Mouse (Mus musculus) thymus, adult 2 months (tissue): Measurements from ENCODE around the gene Cd79a. TPM values are rescaled to one million over a fixed set of nuclear protein-coding genes. Genes with fewer than 3 reads are reported as not detected.

Source experiments
- DNase-seq: peaks from one replicate; pipeline ENCODE4 v3.0.0; 2021
- H3K27ac ChIP-seq: fragments of 200-500 bp; 2 replicates; pipeline ENCODE4 v1.5.1; 2012; ENCODE audit warnings: low read length, control low read depth; ENCODE audit not compliant: control insufficient read depth, insufficient read depth
- H3K27me3 ChIP-seq: fragments of 200-500 bp; 2 replicates; pipeline ENCODE4 v1.6.1; 2012; ENCODE audit warnings: mild to moderate bottlenecking, low read length, moderate library complexity, mixed read lengths; ENCODE audit not compliant: control insufficient read depth, insufficient read depth
- H3K36me3 ChIP-seq: fragments of 200-500 bp; 2 replicates; pipeline ENCODE4 v1.6.1; 2012; ENCODE audit warnings: mild to moderate bottlenecking, low read length, moderate library complexity; ENCODE audit not compliant: control insufficient read depth, insufficient read depth
- H3K4me1 ChIP-seq: fragments of 200-500 bp; replicated peaks from 2 replicates; pipeline ENCODE4 v1.6.1; 2012; ENCODE audit warnings: low read length; ENCODE audit not compliant: control insufficient read depth, insufficient read depth
- H3K4me3 ChIP-seq: fragments of 200-500 bp; 2 replicates; pipeline ENCODE4 v1.5.1; 2012; ENCODE audit warnings: mild to moderate bottlenecking, low read length, control low read depth, moderate library complexity; ENCODE audit not compliant: control insufficient read depth, insufficient read depth
- CTCF ChIP-seq: fragments of 200-500 bp; IDR thresholded peaks from 2 replicates; pipeline ENCODE4 v1.5.1; 2012; ENCODE audit warnings: mild to moderate bottlenecking, control low read depth, low read length, moderate library complexity, borderline replicate concordance; ENCODE audit not compliant: control insufficient read depth, poor library complexity, insufficient read depth; ENCODE audit errors: extremely low read depth
- POLR2A ChIP-seq: fragments of 200-500 bp; IDR thresholded peaks from 2 replicates; pipeline ENCODE4 v1.6.1; 2012; ENCODE audit warnings: mild to moderate bottlenecking, low read length, control low read depth, moderate library complexity; ENCODE audit not compliant: control insufficient read depth, poor library complexity, insufficient read depth; ENCODE audit errors: extremely low read depth
- WGBS: fragments of 180-500 bp; shearing (Covaris S2); methylation state at CpG from one replicate; pipeline ENCODE4 v1.1.7; 2018; 5-methylcytosine and 5-hydroxymethylcytosine counted together
- polyA plus RNA-seq: library from polyadenylated mRNA; depleted of rRNA; stranded (reverse); fragments of >200 nt; gene quantifications from 2 replicates; pipeline ENCODE4 v1.2.3, GENCODE M21; 2012

The Cd79a gene
- polyA plus RNA-seq, 1 experiment: 38.2 TPM

- Histone ChIP-seq H3K4me3 (peak overlapping the region; percentile 53), H3K27ac (peak overlapping the region; percentile 97), H3K36me3 (peaks cover 31% of the 10 kb centered on the region), H3K4me1 (peaks cover 32% of the 10 kb centered on the region), H3K27me3 (no peaks in the 10 kb centered on the region)
- TF ChIP-seq POLR2A (0 out of 2 replicates have a peak, but pooled peaks have one; percentile 39), CTCF (0 out of 2 replicates have a peak, but pooled peaks have one; percentile 41)
- 3% methylated on average over 13 of the region's 13 CpGs for WGBS
- DNase-seq: peak; percentile 84
Measured at GRCm38 (mm10) chr7:24907211-24907748, 10.1 kb downstream of the Cd79a start.

- peaks cover 11% of the 10 kb centered on the region for H3K4me1 ChIP-seq
- H3K4me3 ChIP-seq: no peak overlapping the region
- peaks cover 56% of the 10 kb centered on the region for H3K36me3 ChIP-seq
- no peak overlapping the region for H3K27ac ChIP-seq
- no peaks in the 10 kb centered on the region for H3K27me3 ChIP-seq
- WGBS: 96% methylated on average over 14 of the region's 14 CpGs
- DNase-seq: no peak
- TF ChIP-seq POLR2A (no peak), CTCF (no peak)
Measured at GRCm38 (mm10) chr7:24912480-24912879, 15.3 kb downstream of the Cd79a start.

DNA sequence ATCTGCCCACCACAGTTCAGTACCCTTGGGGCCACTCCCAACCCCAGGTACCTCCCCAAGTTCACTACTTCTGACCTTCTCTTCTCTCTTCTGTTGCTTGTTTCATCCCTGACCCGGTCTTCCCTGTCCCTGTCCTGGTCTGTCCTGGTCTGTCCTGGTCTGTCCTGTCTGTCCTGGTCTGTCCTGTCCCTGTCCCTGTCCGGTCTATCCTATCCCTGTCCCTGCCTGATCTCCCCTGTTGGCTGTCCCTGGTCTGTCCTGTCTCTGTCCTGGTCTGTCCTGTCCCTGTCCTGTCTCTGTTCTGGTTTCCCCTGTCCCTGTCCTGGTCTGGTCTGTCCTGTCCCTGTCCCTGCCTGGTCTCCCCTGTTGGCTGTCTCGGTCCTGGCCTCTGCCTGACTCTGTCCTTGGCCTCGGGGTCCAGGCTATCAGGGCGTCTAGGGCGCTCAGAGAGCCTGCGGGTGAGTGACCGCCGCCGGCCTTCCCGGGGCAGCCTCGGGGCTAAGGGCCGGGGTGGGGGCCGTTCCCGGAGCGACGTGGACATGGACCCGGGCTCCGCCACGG, 21.7 kb downstream of the Cd79a start:
- TF ChIP-seq POLR2A (no peak), CTCF (no peak)
- DNase-seq: no peak
- no peak overlapping the region for H3K4me3 ChIP-seq
- H3K4me1 ChIP-seq: no peaks in the 10 kb centered on the region
- H3K27me3 ChIP-seq: no peaks in the 10 kb centered on the region
- no peak overlapping the region for H3K27ac ChIP-seq
- peaks cover 71% of the 10 kb centered on the region for H3K36me3 ChIP-seq
- WGBS: 97% methylated on average over 20 of the region's 20 CpGs

DNA sequence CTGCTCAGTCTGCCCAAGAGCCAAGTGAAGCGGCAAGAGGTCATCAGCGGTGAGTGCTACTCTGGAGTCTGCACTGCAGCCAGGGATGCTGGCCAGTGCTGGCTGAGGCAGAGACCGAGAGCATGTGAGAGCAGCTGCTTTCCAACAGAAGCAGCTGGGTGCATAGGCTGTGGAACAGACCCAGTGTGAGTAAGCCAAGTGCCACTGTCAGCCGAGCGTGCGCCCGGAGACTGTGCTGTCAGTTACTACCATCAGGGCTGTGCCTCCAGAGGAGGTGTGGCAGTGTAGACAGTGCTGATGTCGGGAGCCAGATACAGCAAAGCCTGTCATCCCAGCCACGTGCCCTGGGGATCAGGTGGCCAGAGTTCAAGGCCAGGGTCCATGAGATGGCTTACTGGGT, 22.5 kb downstream of the Cd79a start:
- Histone ChIP-seq H3K4me1 (no peaks in the 10 kb centered on the region), H3K27ac (no peak overlapping the region), H3K27me3 (no peaks in the 10 kb centered on the region), H3K4me3 (no peak overlapping the region), H3K36me3 (peaks cover 79% of the 10 kb centered on the region)
- TF ChIP-seq POLR2A: no peak
- no peak for TF ChIP-seq CTCF
- WGBS: 93% methylated on average over 9 of the region's 9 CpGs
- DNase-seq: no peak

GRCm38 (mm10) chr7:24930475-24930874, 33.3 kb downstream of the Cd79a start:
- TF ChIP-seq POLR2A (no peak), CTCF (no peak)
- Histone ChIP-seq H3K27ac (no peak overlapping the region), H3K4me3 (no peak overlapping the region), H3K36me3 (peaks cover 18% of the 10 kb centered on the region), H3K4me1 (peaks cover 8% of the 10 kb centered on the region), H3K27me3 (peaks cover 23% of the 10 kb centered on the region)
- DNase-seq: no peak
- WGBS: 56% methylated on average over 6 of the region's 6 CpGs

DNA sequence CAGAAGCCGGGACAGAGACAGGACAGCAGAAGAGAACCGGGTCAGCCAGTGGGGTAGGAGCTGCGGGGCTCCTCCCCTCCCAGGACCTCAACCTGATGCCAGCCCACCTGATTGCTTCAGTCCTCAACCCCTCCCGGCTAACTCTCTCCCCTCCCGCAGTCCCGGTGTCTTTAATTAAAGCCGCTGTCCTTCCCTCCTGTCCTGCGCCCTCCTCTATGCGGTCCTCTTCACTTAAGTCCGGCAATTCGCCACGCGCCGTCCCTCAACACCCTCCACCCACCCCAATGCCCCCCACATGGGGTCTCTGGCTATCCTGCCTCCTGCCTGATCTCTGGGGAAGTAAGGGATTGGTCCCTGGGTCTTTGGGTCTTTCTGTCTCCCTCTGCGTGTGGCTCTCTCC, 34.5 kb downstream of the Cd79a start:
- H3K27me3 ChIP-seq: peaks cover 23% of the 10 kb centered on the region
- TF ChIP-seq CTCF: no peak
- TF ChIP-seq POLR2A: no peak
- no peak overlapping the region for H3K4me3 ChIP-seq
- H3K4me1 ChIP-seq: peaks cover 8% of the 10 kb centered on the region
- DNase-seq: no peak
- H3K36me3 ChIP-seq: peaks cover 6% of the 10 kb centered on the region; the same call in 1 of the 2 replicates
- WGBS: 7% methylated on average over 15 of the region's 15 CpGs
- H3K27ac ChIP-seq: no peak overlapping the region
